Mouse (Mus musculus): ENCODE data around the gene Phykpl. TPM values are rescaled to one million over a fixed set of nuclear protein-coding genes. Genes with fewer than 3 reads are reported as not detected.

The Phykpl gene
- polyA plus RNA-seq, 1 experiment, result 7.7 TPM

- Histone ChIP-seq H3K79me2 (ENCODE audit: control insufficient read depth, insufficient read depth) (no peaks in the 10 kb centered on the region), H3K79me3 (ENCODE audit: low read depth) (no peaks in the 10 kb centered on the region), H3ac (ENCODE audit: control insufficient read depth, insufficient read length, low read depth) (no peak overlapping the region), H3K36me3 (ENCODE audit: control insufficient read depth, insufficient read depth) (peaks cover 5% of the 10 kb centered on the region), H3K27me3 (ENCODE audit: control insufficient read depth, insufficient read depth, insufficient read length) (no peaks in the 10 kb centered on the region), H3K4me3 (ENCODE audit: insufficient read depth, poor library complexity, severe bottlenecking) (no peak overlapping the region)
- TF ChIP-seq MYOD1 (IDR thresholded peaks at IDR 0.05; ENCODE audit: control insufficient read depth, insufficient read length, low read depth) (no peak), CTCF (IDR thresholded peaks at IDR 0.05; ENCODE audit: control insufficient read depth, insufficient read depth, insufficient read length) (no peak), MAX (IDR thresholded peaks at IDR 0.05) (no peak), FOSL1 (IDR thresholded peaks at IDR 0.05; ENCODE audit: insufficient read depth, low read length, poor library complexity, severe bottlenecking) (no peak), USF1 (IDR thresholded peaks at IDR 0.05; ENCODE audit: low read depth) (no peak), CEBPB (IDR thresholded peaks at IDR 0.05; ENCODE audit: low read depth) (no peak), MYOG (IDR thresholded peaks at IDR 0.05; ENCODE audit: control insufficient read depth, extremely low read depth, insufficient read length) (no peak)
These were observed 58.6 kb downstream of the Phykpl start for GRCm38 (mm10) chr11:51643202-51643601.

GRCm38 (mm10) chr11:51643761-51644160 lies 59.2 kb downstream of the Phykpl start:
- H3K27me3 ChIP-seq (ENCODE audit: control insufficient read depth, insufficient read depth, insufficient read length), result no peaks in the 10 kb centered on the region
- H3K79me3 ChIP-seq (ENCODE audit: low read depth), result no peaks in the 10 kb centered on the region
- H3K4me3 ChIP-seq (ENCODE audit: insufficient read depth, poor library complexity, severe bottlenecking), result no peak overlapping the region
- no peaks in the 10 kb centered on the region for H3K79me2 ChIP-seq (ENCODE audit: control insufficient read depth, insufficient read depth)
- TF ChIP-seq MAX (IDR thresholded peaks at IDR 0.05) (no peak), CEBPB (IDR thresholded peaks at IDR 0.05; ENCODE audit: low read depth) (no peak), FOSL1 (IDR thresholded peaks at IDR 0.05; ENCODE audit: insufficient read depth, low read length, poor library complexity, severe bottlenecking) (no peak), CTCF (IDR thresholded peaks at IDR 0.05; ENCODE audit: control insufficient read depth, insufficient read depth, insufficient read length) (no peak), MYOD1 (IDR thresholded peaks at IDR 0.05; ENCODE audit: control insufficient read depth, insufficient read length, low read depth) (no peak), MYOG (IDR thresholded peaks at IDR 0.05; ENCODE audit: control insufficient read depth, extremely low read depth, insufficient read length) (no peak), USF1 (IDR thresholded peaks at IDR 0.05; ENCODE audit: low read depth) (no peak)
- no peak overlapping the region for H3ac ChIP-seq (ENCODE audit: control insufficient read depth, insufficient read length, low read depth)
- peaks cover 5% of the 10 kb centered on the region for H3K36me3 ChIP-seq (ENCODE audit: control insufficient read depth, insufficient read depth)

GRCm38 (mm10) chr11:51644217-51644616 lies 59.7 kb downstream of the Phykpl start:
- Histone ChIP-seq H3ac (ENCODE audit: control insufficient read depth, insufficient read length, low read depth) (no peak overlapping the region), H3K79me3 (ENCODE audit: low read depth) (no peaks in the 10 kb centered on the region), H3K79me2 (ENCODE audit: control insufficient read depth, insufficient read depth) (no peaks in the 10 kb centered on the region), H3K36me3 (ENCODE audit: control insufficient read depth, insufficient read depth) (peaks cover 5% of the 10 kb centered on the region), H3K27me3 (ENCODE audit: control insufficient read depth, insufficient read depth, insufficient read length) (no peaks in the 10 kb centered on the region), H3K4me3 (ENCODE audit: insufficient read depth, poor library complexity, severe bottlenecking) (no peak overlapping the region)
- TF ChIP-seq CEBPB (IDR thresholded peaks at IDR 0.05; ENCODE audit: low read depth) (no peak), MAX (IDR thresholded peaks at IDR 0.05) (no peak), MYOD1 (IDR thresholded peaks at IDR 0.05; ENCODE audit: control insufficient read depth, insufficient read length, low read depth) (no peak), USF1 (IDR thresholded peaks at IDR 0.05; ENCODE audit: low read depth) (no peak), FOSL1 (IDR thresholded peaks at IDR 0.05; ENCODE audit: insufficient read depth, low read length, poor library complexity, severe bottlenecking) (no peak), MYOG (IDR thresholded peaks at IDR 0.05; ENCODE audit: control insufficient read depth, extremely low read depth, insufficient read length) (no peak), CTCF (IDR thresholded peaks at IDR 0.05; ENCODE audit: control insufficient read depth, insufficient read depth, insufficient read length) (no peak)

GRCm38 (mm10) chr11:51645293-51645692 lies 60.7 kb downstream of the Phykpl start:
- no peak overlapping the region for H3K4me3 ChIP-seq (ENCODE audit: insufficient read depth, poor library complexity, severe bottlenecking)
- no peaks in the 10 kb centered on the region for H3K79me2 ChIP-seq (ENCODE audit: control insufficient read depth, insufficient read depth)
- peaks cover 5% of the 10 kb centered on the region for H3K36me3 ChIP-seq (ENCODE audit: control insufficient read depth, insufficient read depth)
- no peaks in the 10 kb centered on the region for H3K79me3 ChIP-seq (ENCODE audit: low read depth)
- H3K27me3 ChIP-seq (ENCODE audit: control insufficient read depth, insufficient read depth, insufficient read length), result no peaks in the 10 kb centered on the region
- H3ac ChIP-seq (ENCODE audit: control insufficient read depth, insufficient read length, low read depth), result no peak overlapping the region
- no peak for TF ChIP-seq FOSL1 (IDR thresholded peaks at IDR 0.05; ENCODE audit: insufficient read depth, low read length, poor library complexity, severe bottlenecking)
- no peak for TF ChIP-seq CTCF (IDR thresholded peaks at IDR 0.05; ENCODE audit: control insufficient read depth, insufficient read depth, insufficient read length)

GRCm38 (mm10) chr11:51646245-51646644 lies 61.7 kb downstream of the Phykpl start:
- Histone ChIP-seq H3K79me3 (ENCODE audit: low read depth) (no peaks in the 10 kb centered on the region), H3K27me3 (ENCODE audit: control insufficient read depth, insufficient read depth, insufficient read length) (no peaks in the 10 kb centered on the region), H3K36me3 (ENCODE audit: control insufficient read depth, insufficient read depth) (peaks cover 5% of the 10 kb centered on the region), H3K4me3 (ENCODE audit: insufficient read depth, poor library complexity, severe bottlenecking) (no peak overlapping the region), H3K79me2 (ENCODE audit: control insufficient read depth, insufficient read depth) (no peaks in the 10 kb centered on the region), H3ac (ENCODE audit: control insufficient read depth, insufficient read length, low read depth) (no peak overlapping the region)
- TF ChIP-seq MAX (IDR thresholded peaks at IDR 0.05), result no peak
- no peak for TF ChIP-seq CEBPB (IDR thresholded peaks at IDR 0.05; ENCODE audit: low read depth)
- no peak for TF ChIP-seq USF1 (IDR thresholded peaks at IDR 0.05; ENCODE audit: low read depth)
- TF ChIP-seq MYOD1 (IDR thresholded peaks at IDR 0.05; ENCODE audit: control insufficient read depth, insufficient read length, low read depth), result no peak
- TF ChIP-seq MYOG (IDR thresholded peaks at IDR 0.05; ENCODE audit: control insufficient read depth, extremely low read depth, insufficient read length), result no peak
- no peak for TF ChIP-seq CTCF (IDR thresholded peaks at IDR 0.05; ENCODE audit: control insufficient read depth, insufficient read depth, insufficient read length)
- TF ChIP-seq FOSL1 (IDR thresholded peaks at IDR 0.05; ENCODE audit: insufficient read depth, low read length, poor library complexity, severe bottlenecking), result no peak

Measured in C2C12 (cell line).